Mouse (Mus musculus): ENCODE data around the gene Tgfbr3. TPM values are rescaled to one million over a fixed set of nuclear protein-coding genes. Genes with fewer than 3 reads are reported as not detected.

Tgfbr3 gene
- polyA plus RNA-seq, 1 experiment: 27.7 TPM

DNA sequence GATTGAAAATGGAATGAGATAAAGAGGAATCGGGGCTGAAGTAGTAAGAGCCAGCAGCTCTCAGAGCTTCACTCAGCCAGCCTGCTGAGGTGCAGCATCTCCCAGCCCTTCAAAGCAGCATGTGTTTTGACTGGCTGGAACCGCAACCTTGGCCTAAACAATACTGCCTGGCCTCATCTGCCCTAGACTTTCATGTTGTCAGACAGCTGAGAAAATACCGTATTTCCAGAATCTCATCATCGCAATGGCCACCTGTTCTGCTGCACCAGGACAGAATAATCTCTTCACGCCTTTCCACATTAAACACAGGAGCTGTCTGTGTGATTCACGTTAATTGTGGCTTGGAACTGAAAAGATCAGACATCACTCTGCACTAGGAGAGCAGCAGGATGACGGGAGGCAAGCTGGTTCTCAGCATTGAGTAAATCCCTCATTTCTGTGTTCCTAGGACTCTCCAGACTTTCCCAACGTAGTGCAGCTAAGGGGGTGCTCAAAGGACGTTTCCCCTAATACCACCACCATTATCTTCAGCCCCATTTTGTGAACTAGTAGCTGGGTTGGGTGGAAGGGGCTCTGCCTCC, 145.1 kb downstream of the Tgfbr3 start:
- H3K27ac ChIP-seq (ENCODE audit: insufficient read depth, low read depth, low read length): no peak overlapping the region
- no peak overlapping the region for H3K4me3 ChIP-seq (ENCODE audit: insufficient read depth, low read depth, low read length)
- H3K4me1 ChIP-seq (ENCODE audit: control insufficient read depth, insufficient read depth, low read length): peaks cover 6% of the 10 kb centered on the region; the same call in 1 of the 2 replicates
- H3K36me3 ChIP-seq (ENCODE audit: control insufficient read depth, insufficient read depth, low read length): no peaks in the 10 kb centered on the region
- WGBS: 86% methylated on average over 9 of the region's 9 CpGs
- no peak for TF ChIP-seq CTCF (conservative IDR thresholded peaks at IDR 0.05; ENCODE audit: insufficient read depth, insufficient read length, low read depth, low read length)
- TF ChIP-seq POLR2A (IDR thresholded peaks at IDR 0.05; ENCODE audit: low read depth, low read length): no peak
- no peaks in the 10 kb centered on the region for H3K27me3 ChIP-seq (replicated peaks; ENCODE audit: control insufficient read depth, insufficient read depth, low read length)
- DNase-seq: no peak

DNA sequence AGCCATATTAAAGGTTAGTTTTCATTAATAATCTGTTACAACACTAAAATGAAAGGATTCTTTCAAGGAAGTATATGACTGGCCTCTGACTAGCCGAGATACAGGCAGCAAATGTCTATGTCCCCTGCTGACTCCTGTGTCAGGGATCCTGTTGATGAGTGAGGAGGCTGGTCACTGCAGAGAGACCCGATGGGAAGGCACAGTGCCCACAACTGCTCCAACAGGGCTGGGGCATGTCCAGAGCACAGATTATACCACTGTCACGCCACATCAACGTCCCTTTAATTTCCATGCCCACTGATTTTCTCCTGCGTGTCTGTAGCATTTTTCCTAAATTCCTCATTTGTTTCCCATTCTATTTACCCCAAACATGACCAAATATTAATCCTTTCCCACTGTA, 146.0 kb downstream of the Tgfbr3 start:
- no peak overlapping the region for H3K27ac ChIP-seq (ENCODE audit: insufficient read depth, low read depth, low read length)
- WGBS: 87% methylated on average over 5 of the region's 5 CpGs
- no peak for TF ChIP-seq POLR2A (IDR thresholded peaks at IDR 0.05; ENCODE audit: low read depth, low read length)
- TF ChIP-seq CTCF (conservative IDR thresholded peaks at IDR 0.05; ENCODE audit: insufficient read depth, insufficient read length, low read depth, low read length): no peak
- H3K36me3 ChIP-seq (ENCODE audit: control insufficient read depth, insufficient read depth, low read length): no peaks in the 10 kb centered on the region
- H3K4me3 ChIP-seq (ENCODE audit: insufficient read depth, low read depth, low read length): no peak overlapping the region
- no peak for DNase-seq
- no peaks in the 10 kb centered on the region for H3K27me3 ChIP-seq (replicated peaks; ENCODE audit: control insufficient read depth, insufficient read depth, low read length)
- H3K4me1 ChIP-seq (ENCODE audit: control insufficient read depth, insufficient read depth, low read length): peaks cover 6% of the 10 kb centered on the region; the same call in 1 of the 2 replicates

GRCm38 (mm10) chr5:107142791-107143190, 146.6 kb downstream of the Tgfbr3 start:
- H3K4me1 ChIP-seq (ENCODE audit: control insufficient read depth, insufficient read depth, low read length): peaks cover 3% of the 10 kb centered on the region; the same call in 1 of the 2 replicates
- no peaks in the 10 kb centered on the region for H3K36me3 ChIP-seq (ENCODE audit: control insufficient read depth, insufficient read depth, low read length)
- 94% methylated on average over 5 of the region's 5 CpGs for WGBS
- no peak for DNase-seq
- H3K27me3 ChIP-seq (replicated peaks; ENCODE audit: control insufficient read depth, insufficient read depth, low read length): no peaks in the 10 kb centered on the region
- TF ChIP-seq POLR2A (IDR thresholded peaks at IDR 0.05; ENCODE audit: low read depth, low read length) (no peak), CTCF (conservative IDR thresholded peaks at IDR 0.05; ENCODE audit: insufficient read depth, insufficient read length, low read depth, low read length) (no peak)
- H3K27ac ChIP-seq (ENCODE audit: insufficient read depth, low read depth, low read length): no peak overlapping the region
- H3K4me3 ChIP-seq (ENCODE audit: insufficient read depth, low read depth, low read length): no peak overlapping the region

DNA sequence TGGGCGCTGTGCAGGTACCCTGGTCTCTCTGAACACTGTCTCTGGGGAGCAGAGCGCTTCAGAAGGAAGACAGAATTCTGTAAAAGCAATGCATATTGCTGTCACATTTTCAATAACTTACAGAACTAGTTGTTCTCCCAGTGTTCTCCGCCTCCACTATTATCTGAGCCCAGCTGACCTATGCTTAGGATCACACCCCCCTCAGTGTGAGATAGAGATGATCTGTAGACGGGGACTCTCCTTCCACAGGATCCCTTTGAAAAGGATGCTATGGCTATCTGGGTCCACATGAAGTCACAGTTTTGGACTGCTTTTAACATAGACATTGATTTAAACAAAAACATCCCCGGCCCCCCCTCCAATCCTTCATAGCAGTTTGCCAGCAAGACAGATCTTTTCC, 148.1 kb downstream of the Tgfbr3 start:
- no peak for DNase-seq
- no peaks in the 10 kb centered on the region for H3K27me3 ChIP-seq (replicated peaks; ENCODE audit: control insufficient read depth, insufficient read depth, low read length)
- no peak overlapping the region for H3K4me3 ChIP-seq (ENCODE audit: insufficient read depth, low read depth, low read length)
- no peaks in the 10 kb centered on the region; the same call in 1 of the 2 replicates for H3K36me3 ChIP-seq (ENCODE audit: control insufficient read depth, insufficient read depth, low read length)
- WGBS: 90% methylated on average over 5 of the region's 5 CpGs
- no peak for TF ChIP-seq POLR2A (IDR thresholded peaks at IDR 0.05; ENCODE audit: low read depth, low read length)
- no peak for TF ChIP-seq CTCF (conservative IDR thresholded peaks at IDR 0.05; ENCODE audit: insufficient read depth, insufficient read length, low read depth, low read length)
- H3K27ac ChIP-seq (ENCODE audit: insufficient read depth, low read depth, low read length): no peak overlapping the region
- no peaks in the 10 kb centered on the region for H3K4me1 ChIP-seq (ENCODE audit: control insufficient read depth, insufficient read depth, low read length)

DNA sequence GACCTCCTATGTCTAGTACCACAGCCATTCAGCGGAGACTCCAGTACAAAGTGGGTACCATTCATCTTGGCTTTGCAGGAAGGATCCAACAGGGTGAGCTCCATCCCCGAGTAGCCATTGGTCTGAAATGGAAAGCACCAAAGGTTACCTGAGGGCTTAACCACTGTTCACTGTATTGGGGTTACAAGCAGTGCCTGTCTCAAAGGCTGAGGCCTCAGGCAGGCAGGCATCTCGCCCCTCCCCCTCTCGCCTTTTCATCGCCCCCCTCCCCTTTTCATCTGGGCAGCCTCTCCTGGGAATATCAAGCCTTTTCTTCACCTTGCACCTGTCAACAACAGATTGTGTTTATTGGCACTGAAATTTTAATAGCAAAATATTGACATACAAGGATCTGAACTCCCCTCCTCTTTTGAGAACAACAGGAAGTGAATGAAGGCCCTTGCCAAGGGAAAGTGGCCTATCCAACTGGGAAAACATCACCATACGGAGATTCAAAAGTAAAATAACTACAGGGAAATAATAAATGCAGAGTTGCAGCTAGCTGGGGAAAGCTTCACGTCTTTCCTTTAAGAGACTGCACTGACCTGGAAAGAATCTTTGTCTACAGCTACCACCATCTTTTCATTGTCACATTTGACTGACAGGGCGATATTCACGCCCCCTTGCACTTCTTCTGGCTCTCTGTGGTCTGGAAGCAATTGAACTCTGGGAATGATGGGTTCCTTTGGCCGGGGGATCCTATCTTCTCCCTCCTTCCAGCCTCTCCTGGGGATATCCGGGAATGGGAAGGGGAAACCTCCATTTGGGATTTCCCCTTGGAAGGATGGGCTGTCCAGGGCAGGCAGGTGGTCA, 149.4 kb downstream of the Tgfbr3 start:
- no peak for DNase-seq
- H3K27ac ChIP-seq (ENCODE audit: insufficient read depth, low read depth, low read length): no peak overlapping the region
- no peaks in the 10 kb centered on the region for H3K27me3 ChIP-seq (replicated peaks; ENCODE audit: control insufficient read depth, insufficient read depth, low read length)
- WGBS: 86% methylated on average over 11 of the region's 11 CpGs
- H3K4me1 ChIP-seq (ENCODE audit: control insufficient read depth, insufficient read depth, low read length): no peaks in the 10 kb centered on the region
- TF ChIP-seq CTCF (conservative IDR thresholded peaks at IDR 0.05; ENCODE audit: insufficient read depth, insufficient read length, low read depth, low read length): no peak
- no peak for TF ChIP-seq POLR2A (IDR thresholded peaks at IDR 0.05; ENCODE audit: low read depth, low read length)
- no peaks in the 10 kb centered on the region; the same call in 1 of the 2 replicates for H3K36me3 ChIP-seq (ENCODE audit: control insufficient read depth, insufficient read depth, low read length)
- no peak overlapping the region for H3K4me3 ChIP-seq (ENCODE audit: insufficient read depth, low read depth, low read length)

DNA sequence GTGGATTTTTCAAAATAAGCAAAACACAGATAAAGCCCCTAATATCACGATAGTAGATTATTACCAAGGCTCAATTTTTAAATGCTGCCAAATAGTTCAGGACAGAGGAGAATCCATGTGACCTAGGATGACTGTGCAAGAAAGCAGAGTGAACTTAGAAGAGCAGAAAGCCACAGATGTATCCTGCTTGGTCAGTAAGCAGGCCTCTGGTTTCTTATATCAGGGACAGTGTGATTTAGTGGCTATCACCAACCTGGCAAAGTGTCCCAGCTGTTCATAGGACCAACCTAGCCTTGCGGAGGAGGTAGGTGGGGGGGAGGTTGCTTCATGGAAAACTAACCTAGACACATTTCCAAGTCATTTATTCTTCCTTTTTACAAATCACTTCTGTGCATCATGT, 156.1 kb downstream of the Tgfbr3 start:
- Histone ChIP-seq H3K36me3 (ENCODE audit: control insufficient read depth, insufficient read depth, low read length) (peaks cover 2% of the 10 kb centered on the region), H3K4me3 (ENCODE audit: insufficient read depth, low read depth, low read length) (no peak overlapping the region), H3K4me1 (ENCODE audit: control insufficient read depth, insufficient read depth, low read length) (no peaks in the 10 kb centered on the region), H3K27ac (ENCODE audit: insufficient read depth, low read depth, low read length) (no peak overlapping the region), H3K27me3 (replicated peaks; ENCODE audit: control insufficient read depth, insufficient read depth, low read length) (no peaks in the 10 kb centered on the region)
- TF ChIP-seq CTCF (conservative IDR thresholded peaks at IDR 0.05; ENCODE audit: insufficient read depth, insufficient read length, low read depth, low read length) (no peak), POLR2A (IDR thresholded peaks at IDR 0.05; ENCODE audit: low read depth, low read length) (no peak)
- DNase-seq: no peak
- 91% methylated on average over 2 of the region's 2 CpGs for WGBS

DNA sequence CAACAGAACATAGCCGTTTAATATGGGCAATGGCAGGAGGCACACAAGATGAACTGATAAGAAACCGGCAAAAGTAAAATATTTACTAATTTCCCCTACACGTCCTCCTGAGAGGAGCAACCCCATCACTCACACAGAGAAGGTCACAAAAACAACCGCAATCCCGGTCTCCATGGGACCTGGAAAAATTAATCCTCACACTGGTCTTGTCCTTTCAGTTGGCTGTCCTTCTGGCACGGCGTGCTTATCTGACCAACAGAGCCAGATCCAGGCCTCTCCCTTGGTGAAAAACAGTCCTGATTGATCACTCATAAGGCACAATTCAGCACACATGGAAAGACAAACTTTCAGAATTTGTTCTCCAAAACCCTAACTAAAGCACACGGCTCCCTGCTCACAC, 157.2 kb downstream of the Tgfbr3 start:
- Histone ChIP-seq H3K36me3 (ENCODE audit: control insufficient read depth, insufficient read depth, low read length) (peaks cover 2% of the 10 kb centered on the region), H3K27me3 (replicated peaks; ENCODE audit: control insufficient read depth, insufficient read depth, low read length) (no peaks in the 10 kb centered on the region), H3K4me1 (ENCODE audit: control insufficient read depth, insufficient read depth, low read length) (no peaks in the 10 kb centered on the region), H3K27ac (ENCODE audit: insufficient read depth, low read depth, low read length) (no peak overlapping the region), H3K4me3 (ENCODE audit: insufficient read depth, low read depth, low read length) (no peak overlapping the region)
- TF ChIP-seq POLR2A (IDR thresholded peaks at IDR 0.05; ENCODE audit: low read depth, low read length) (no peak), CTCF (conservative IDR thresholded peaks at IDR 0.05; ENCODE audit: insufficient read depth, insufficient read length, low read depth, low read length) (no peak)
- no peak for DNase-seq
- WGBS: 73% methylated on average over 8 of the region's 8 CpGs

Measured in kidney, adult 2 months (tissue).